In the genomic region with DNA sequence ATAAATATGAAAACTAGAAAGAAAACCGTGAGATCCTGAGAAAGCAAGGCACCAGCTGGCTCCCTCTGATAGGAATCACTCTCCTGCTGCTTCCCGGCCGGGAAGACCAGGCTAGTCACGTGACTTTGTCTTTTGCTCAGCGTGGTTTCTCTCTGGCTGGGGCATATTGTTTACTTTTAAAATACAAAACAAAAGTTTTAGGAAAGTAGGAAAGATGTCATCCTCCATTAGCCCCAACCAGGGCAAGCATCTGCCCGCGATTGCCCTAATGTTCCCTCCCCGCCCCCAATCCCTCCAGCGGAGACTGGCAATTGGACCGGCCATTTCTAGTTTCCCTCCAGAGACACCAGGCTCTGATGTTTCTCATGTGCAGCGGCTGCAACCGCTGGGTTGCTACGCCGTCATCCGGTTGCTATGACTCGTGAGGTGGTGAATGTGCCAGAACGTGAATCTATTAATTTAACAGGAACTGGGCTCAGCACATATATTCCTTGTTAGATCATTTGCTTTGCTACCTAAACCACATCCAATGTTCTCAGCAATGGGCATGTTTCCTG, we compare ENCODE assay signal across 8 mouse cellular contexts. TPM values are rescaled to one million over a fixed set of nuclear protein-coding genes. Genes with fewer than 3 reads are reported as not detected.
A peak's percentile ranks its signal among the peaks of the same experiment; 100 is the strongest.
DNase-seq lines count a peak whose midpoint lies in the region; ATAC-seq lines count a peak whose summit lies in the region.

No protein-coding gene starts in this region.

- 1% methylated on average over 17 of the region's 17 CpGs for WGBS in forebrain, embryonic 11.5 days

- ATAC-seq in cerebellum, adult (ENCODE audit: insufficient number of reproducible peaks, low FRiP score, low TSS enrichment): no peak
- ATAC-seq in forebrain, embryonic 11.5 days (replicated peaks; ENCODE audit: low FRiP score): no peak

- peak overlapping the region; percentile 24 for H3K4me3 ChIP-seq in forebrain, embryonic 11.5 days (ENCODE audit: low read depth, low read length)

- no peaks in the 10 kb centered on the region for H3K9me3 ChIP-seq in forebrain, embryonic 11.5 days (ENCODE audit: control insufficient read depth, low read length)

- intact Hi-C loops in heart, postnatal 25 days (cut with DNase I): no loop called here

- peak; percentile 23 to 26 for DNase-seq in cerebellum, adult 18-20 months
- DNase-seq in adrenal gland, adult 2 months: peak; percentile 84
- DNase-seq in forebrain, embryonic 11.5 days (ENCODE audit: low spot score): peak; percentile 64
- peak; percentile 52 for DNase-seq in heart, postnatal 25 days (ENCODE audit: low spot score)
- peak; percentile 17 for DNase-seq in layer of hippocampus, adult 9-10 months (ENCODE audit: low spot score)
- DNase-seq in lung, postnatal 14 days: peak; percentile 60
- DNase-seq in ovary, postnatal 10 days (ENCODE audit: low spot score): peak; percentile 27

- H3K27me3 ChIP-seq in forebrain, embryonic 11.5 days (ENCODE audit: control insufficient read depth, insufficient read depth, low read length): no peaks in the 10 kb centered on the region

- H3K4me1 ChIP-seq in forebrain, embryonic 11.5 days (replicated peaks; ENCODE audit: control insufficient read depth, insufficient read depth, low read length): peaks cover 10% of the 10 kb centered on the region

- peak overlapping the region; percentile 0; the same call in 1 of the 2 replicates for H3K9ac ChIP-seq in forebrain, embryonic 11.5 days (ENCODE audit: low read length)

- peak overlapping the region; percentile 55 for H3K4me2 ChIP-seq in forebrain, embryonic 11.5 days (ENCODE audit: low read depth, low read length, severe bottlenecking)

- no peak overlapping the region for H3K27ac ChIP-seq in forebrain, embryonic 11.5 days (ENCODE audit: low read depth, low read length)

- no peaks in the 10 kb centered on the region for H3K36me3 ChIP-seq in forebrain, embryonic 11.5 days (ENCODE audit: control insufficient read depth, insufficient read depth, low read length)

RNA-seq across cellular contexts. Expression of gene Elmsan1, which starts 3.8 kb away (rescaled TPM):
- 10 to 100 TPM; 17.0 to 22.7 TPM for total RNA-seq in adrenal gland, adult 2 months (2021)
- 14.4 and 20.4 TPM in 2 replicates for polyA plus RNA-seq in adrenal gland, adult 2 months (2012; rRNA removed)
- polyA plus RNA-seq in forebrain, embryonic 11.5 days (2014; fragmentation: Nextera tagmentation; extraction: Ambion mirVana): 7.6 and 9.6 TPM in 2 replicates
- 10 to 100 TPM; 13.8 to 17.7 TPM for total RNA-seq in heart, postnatal 25 days (2021)

Comparison
In these comparisons a context has a peak if more than half of its experiments do, and no peak if none do; other contexts are left out.
1. DNase-seq: peak in every context shown above with its lines; median percentile 84 in adrenal gland, adult 2 months; 64 in forebrain, embryonic 11.5 days; 60 in lung, postnatal 14 days; 52 in heart, postnatal 25 days; 27 in ovary, postnatal 10 days; 24 in cerebellum, adult 18-20 months; 17 in layer of hippocampus, adult 9-10 months.